Mouse (Mus musculus) cerebellum, adult 2 months (tissue): ENCODE measurements around the gene Gpc6. TPM values are rescaled to one million over a fixed set of nuclear protein-coding genes. Genes with fewer than 3 reads are reported as not detected.

Experiments used
- DNase-seq, 2 experiments: peaks; one replicate each; pipeline ENCODE4 v3.0.0; 2021
- H3K27ac ChIP-seq: fragments of 200-500 bp; 2 replicates; pipeline ENCODE4 v1.5.1; 2012; ENCODE audit warnings: low read length, control low read depth, inconsistent platforms; ENCODE audit not compliant: insufficient read depth
- H3K27me3 ChIP-seq: fragments of 200-500 bp; 2 replicates; pipeline ENCODE4 v1.6.1; 2012; ENCODE audit warnings: inconsistent platforms, mild to moderate bottlenecking, low read length, moderate library complexity; ENCODE audit not compliant: control insufficient read depth, insufficient read depth
- H3K4me1 ChIP-seq: fragments of 200-500 bp; 2 replicates; pipeline ENCODE4 v1.6.1; 2011; ENCODE audit warnings: low read length; ENCODE audit not compliant: control insufficient read depth, insufficient read depth
- H3K4me3 ChIP-seq: fragments of 200-500 bp; replicated peaks from 2 replicates; pipeline ENCODE3; 2011; ENCODE audit warnings: mild to moderate bottlenecking, low read depth, low read length, control low read depth; ENCODE audit not compliant: insufficient read depth
- CTCF ChIP-seq: fragments of 200-500 bp; IDR thresholded peaks from 2 replicates; pipeline ENCODE4 v1.5.1; 2011; ENCODE audit warnings: low read depth, mild to moderate bottlenecking, control low read depth, low read length, moderate library complexity, borderline replicate concordance; ENCODE audit not compliant: insufficient read depth
- POLR2A ChIP-seq: fragments of 200-500 bp; IDR thresholded peaks from 2 replicates; pipeline ENCODE4 v1.6.1; 2011; ENCODE audit warnings: low read length, control low read depth, borderline replicate concordance; ENCODE audit not compliant: insufficient read depth
- WGBS: fragments of 180-500 bp; shearing (Covaris S2); methylation state at CpG from one replicate; pipeline ENCODE4 v1.1.7; 2018; 5-methylcytosine and 5-hydroxymethylcytosine counted together
- polyA plus RNA-seq: library from polyadenylated mRNA; depleted of rRNA; stranded (reverse); fragments of >200 nt; gene quantifications from 2 replicates; pipeline ENCODE4 v1.2.3, GENCODE M21; 2012

The Gpc6 gene
- polyA plus RNA-seq, 1 experiment: 5.3 TPM

GRCm38 (mm10) chr14:117972576-117972975, 1047.5 kb downstream of the Gpc6 start:
- Histone ChIP-seq H3K27me3 (no peaks in the 10 kb centered on the region), H3K27ac (no peak overlapping the region), H3K4me1 (no peaks in the 10 kb centered on the region), H3K4me3 (no peak overlapping the region)
- WGBS: 72% methylated on average over 5 of the region's 5 CpGs
- TF ChIP-seq POLR2A: no peak
- no peak for TF ChIP-seq CTCF
- DNase-seq: no peak

DNA sequence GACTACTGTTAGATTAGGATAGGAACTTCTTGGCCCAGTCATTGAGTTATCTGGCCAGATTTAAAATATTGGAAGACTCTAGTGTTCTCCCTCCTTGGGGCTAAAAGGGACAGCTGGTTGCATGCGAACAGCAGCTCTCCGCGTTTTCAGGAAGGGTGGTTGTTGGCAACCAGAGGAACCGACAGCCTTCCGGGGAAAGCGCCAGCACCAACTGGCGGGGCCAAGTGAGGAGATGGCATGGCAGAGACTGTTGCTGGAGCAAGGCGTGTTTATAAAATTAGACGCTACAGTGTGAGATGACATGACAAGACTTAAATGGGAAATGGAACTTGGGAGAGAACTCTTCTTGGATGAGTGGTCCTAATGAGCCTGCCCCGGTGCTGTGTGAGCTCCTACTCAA, 1056.4 kb downstream of the Gpc6 start:
- Histone ChIP-seq H3K4me3 (no peak overlapping the region), H3K4me1 (no peaks in the 10 kb centered on the region), H3K27ac (no peak overlapping the region), H3K27me3 (no peaks in the 10 kb centered on the region)
- no peak for TF ChIP-seq CTCF
- no peak for TF ChIP-seq POLR2A
- 24% methylated on average over 10 of the region's 10 CpGs for WGBS
- DNase-seq: peak in 1 of 2 experiments; percentile 21

DNA sequence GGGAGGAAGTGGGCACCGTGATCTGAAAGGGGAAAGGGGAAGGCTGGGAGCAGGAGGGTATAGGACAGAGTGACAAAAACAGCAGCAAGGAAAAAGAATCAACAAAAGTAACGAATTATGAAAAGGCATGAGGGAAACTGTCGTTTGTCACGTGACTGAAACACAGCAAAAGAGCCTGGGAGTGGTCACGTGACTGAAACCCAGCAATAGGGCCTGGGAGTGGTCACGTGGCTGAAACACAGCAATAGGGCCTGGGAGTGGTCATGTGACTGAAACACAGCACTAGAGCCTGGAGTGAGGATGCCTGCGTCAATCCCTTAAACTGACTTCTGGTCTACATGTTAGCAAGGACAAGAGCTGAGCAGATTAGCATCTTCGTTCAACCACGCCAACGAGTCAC, 1063.3 kb downstream of the Gpc6 start:
- H3K4me3 ChIP-seq: no peak overlapping the region
- no peaks in the 10 kb centered on the region for H3K27me3 ChIP-seq
- H3K4me1 ChIP-seq: no peaks in the 10 kb centered on the region
- H3K27ac ChIP-seq: no peak overlapping the region
- 82% methylated on average over 10 of the region's 10 CpGs for WGBS
- DNase-seq: no peak
- TF ChIP-seq CTCF (no peak), POLR2A (no peak)

DNA sequence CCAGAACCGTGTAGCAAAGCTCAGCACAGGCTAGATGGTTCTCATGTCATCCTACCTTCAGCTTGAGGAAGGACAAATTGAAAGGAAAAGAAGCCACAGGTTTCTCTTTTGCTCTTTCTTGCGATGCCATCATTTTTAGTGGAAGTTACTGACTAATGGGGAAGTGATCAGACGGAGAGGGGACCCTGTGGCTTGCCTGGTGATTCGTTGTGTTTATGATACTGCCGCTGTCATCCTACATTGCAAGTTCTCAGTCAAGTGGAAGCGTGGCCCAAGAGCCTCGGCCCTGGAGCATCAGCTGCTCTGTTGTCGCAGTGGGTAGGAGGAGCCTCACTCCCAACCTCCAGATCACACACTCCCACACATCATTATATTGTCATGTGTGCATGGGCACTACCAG, 1065.1 kb downstream of the Gpc6 start:
- DNase-seq: no peak
- H3K27me3 ChIP-seq: no peaks in the 10 kb centered on the region
- H3K4me1 ChIP-seq: no peaks in the 10 kb centered on the region
- H3K4me3 ChIP-seq: no peak overlapping the region
- H3K27ac ChIP-seq: no peak overlapping the region
- TF ChIP-seq POLR2A (no peak), CTCF (no peak)
- 59% methylated on average over 8 of the region's 8 CpGs for WGBS

GRCm38 (mm10) chr14:117992600-117993256, 1067.6 kb downstream of the Gpc6 start:
- Histone ChIP-seq H3K4me1 (no peaks in the 10 kb centered on the region), H3K27me3 (no peaks in the 10 kb centered on the region), H3K27ac (no peak overlapping the region), H3K4me3 (no peak overlapping the region)
- no peak for TF ChIP-seq CTCF
- no peak for TF ChIP-seq POLR2A
- 56% methylated on average over 8 of the region's 8 CpGs for WGBS
- no peak for DNase-seq

- WGBS: 91% methylated on average over 6 of the region's 6 CpGs
- H3K27me3 ChIP-seq: no peaks in the 10 kb centered on the region
- H3K4me1 ChIP-seq: no peaks in the 10 kb centered on the region
- TF ChIP-seq POLR2A (no peak), CTCF (no peak)
- H3K4me3 ChIP-seq: no peak overlapping the region
- no peak overlapping the region for H3K27ac ChIP-seq
- no peak for DNase-seq
Observed at GRCm38 (mm10) chr14:117993845-117994244, 1068.7 kb downstream of the Gpc6 start.

- Histone ChIP-seq H3K4me1 (0 out of 2 replicates have a peak, but pooled peaks cover 3% of the 10 kb centered on the region), H3K27me3 (no peaks in the 10 kb centered on the region), H3K27ac (no peak overlapping the region), H3K4me3 (no peak overlapping the region)
- DNase-seq: no peak
- WGBS: 94% methylated on average over 10 of the region's 10 CpGs
- TF ChIP-seq CTCF (no peak), POLR2A (no peak)
Observed at GRCm38 (mm10) chr14:118004434-118004833, 1079.3 kb downstream of the Gpc6 start.

GRCm38 (mm10) chr14:118005697-118006096, 1080.6 kb downstream of the Gpc6 start:
- WGBS: 9% methylated on average over 5 of the region's 5 CpGs
- Histone ChIP-seq H3K27me3 (no peaks in the 10 kb centered on the region), H3K4me3 (no peak overlapping the region), H3K4me1 (0 out of 2 replicates have a peak, but pooled peaks cover 3% of the 10 kb centered on the region), H3K27ac (no peak overlapping the region)
- peak in 1 of 2 experiments; percentile 15 for DNase-seq
- peak; percentile 48; the same call in 1 of the 2 replicates for TF ChIP-seq CTCF
- TF ChIP-seq POLR2A: no peak
